Mouse (Mus musculus) ES-E14 (cell line): ENCODE results near the gene Pdc. TPM values are rescaled to one million over a fixed set of nuclear protein-coding genes. Genes with fewer than 3 reads are reported as not detected.

Source experiments
- DNase-seq: peaks from one replicate; pipeline ENCODE4 v3.0.0-alpha.2; 2013; ENCODE audit warnings: low read depth, low spot score
- H3K27ac ChIP-seq: 2 replicates; pipeline ENCODE4 v1.5.1; 2012; ENCODE audit warnings: low read depth, mild to moderate bottlenecking, low read length, moderate library complexity, mixed read lengths; ENCODE audit not compliant: poor library complexity, insufficient read depth, severe bottlenecking
- H3K36me3 ChIP-seq: 2 replicates; pipeline ENCODE4 v1.6.1; 2012; ENCODE audit warnings: mild to moderate bottlenecking, low read length, moderate library complexity, mixed read lengths; ENCODE audit not compliant: control insufficient read depth, poor library complexity, insufficient read depth, severe bottlenecking
- H3K4me1 ChIP-seq, 2 experiments: fragments of 150-350 bp in 1 of 2; sonication (generic) in 1 of 2; 2 replicates each; pipeline ENCODE4 v1.6.1; 2012; ENCODE audit warnings: low read length in 2 of 2, mild to moderate bottlenecking in 1 of 2, mixed read lengths in 1 of 2; ENCODE audit not compliant: control insufficient read depth in 2 of 2, insufficient read depth in 2 of 2, poor library complexity in 1 of 2
- H3K4me3 ChIP-seq, 2 experiments: fragments of 150-350 bp in 1 of 2; sonication (generic) in 1 of 2; 2 replicates each; pipeline ENCODE4 v1.5.1; 2012; ENCODE audit warnings: low read length in 2 of 2, low read depth in 1 of 2, mild to moderate bottlenecking in 1 of 2, mixed read lengths in 1 of 2; ENCODE audit not compliant: insufficient read depth in 1 of 2, poor library complexity in 1 of 2, severe bottlenecking in 1 of 2
- H3K9ac ChIP-seq: 2 replicates; pipeline ENCODE4 v1.6.1; 2012; ENCODE audit warnings: low read depth, mild to moderate bottlenecking, low read length, mixed read lengths; ENCODE audit not compliant: poor library complexity, insufficient read depth, severe bottlenecking
- H3K9me3 ChIP-seq: fragments of 150-350 bp; sonication (generic); 2 replicates; pipeline ENCODE4 v1.6.1; 2012; ENCODE audit warnings: low read depth, mild to moderate bottlenecking, low read length; ENCODE audit not compliant: control insufficient read depth, insufficient read depth
- CHD2 ChIP-seq: IDR thresholded peaks from 2 replicates; pipeline ENCODE4 v1.6.1; 2014; ENCODE audit warnings: mild to moderate bottlenecking, low read depth, low read length, inconsistent platforms
- HCFC1 ChIP-seq: IDR thresholded peaks from 2 replicates; pipeline ENCODE4 v1.6.1; 2012; ENCODE audit warnings: low read length, inconsistent platforms, borderline replicate concordance; ENCODE audit not compliant: insufficient read depth
- MAFK ChIP-seq: IDR thresholded peaks from 2 replicates; pipeline ENCODE4 v1.6.1; 2014; ENCODE audit warnings: mild to moderate bottlenecking, low read depth, low read length, inconsistent platforms; ENCODE audit not compliant: insufficient read depth
- ZC3H11A ChIP-seq: IDR thresholded peaks from 2 replicates; pipeline ENCODE4 v1.6.1; 2012; ENCODE audit warnings: low read depth, mild to moderate bottlenecking, inconsistent platforms, low read length, borderline replicate concordance
- ZNF384 ChIP-seq: IDR thresholded peaks from 2 replicates; pipeline ENCODE4 v1.6.1; 2012; ENCODE audit warnings: low read depth, low read length, inconsistent platforms
- in situ Hi-C, 2 experiments: fragments of 600-800 bp; cut with MboI; formaldehyde crosslinking; loops; one replicate each; pipeline ENCODE4 v1.15.1; 2025; ENCODE audit warnings: low sequenced_read_pairs in 2 of 2, inconsistent platforms in 1 of 2; ENCODE audit not compliant: unreplicated experiment in 2 of 2
- total RNA-seq: library from RNA; depleted of rRNA; stranded (reverse); fragments of 300-350 nt; gene quantifications from 2 replicates; pipeline ENCODE4 v1.2.3, GENCODE M21; 2012; rRNA removed

The Pdc gene
- total RNA-seq, 1 experiment = not detected

DNA sequence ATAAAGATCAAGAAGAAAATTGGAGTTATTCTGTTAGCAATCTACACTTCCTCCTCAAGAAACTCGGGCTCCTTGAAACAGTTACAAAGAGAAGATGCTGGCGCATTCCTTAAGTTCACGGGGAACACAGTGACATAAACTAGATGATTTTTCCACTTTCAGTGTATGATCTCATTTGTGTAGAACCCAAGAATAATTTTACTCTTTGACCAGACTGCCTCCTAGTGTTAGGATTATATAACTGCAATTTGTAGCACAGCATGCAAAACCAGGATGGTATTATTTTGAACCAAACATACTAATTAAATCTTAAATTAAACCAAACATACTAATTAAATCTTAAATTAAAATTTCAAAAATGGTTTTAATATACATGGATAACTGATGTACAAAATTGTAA is 53.7 kb downstream of the Pdc start:
- no peak overlapping the region for H3K9ac ChIP-seq
- peaks cover 2% of the 10 kb centered on the region for H3K36me3 ChIP-seq
- H3K9me3 ChIP-seq = no peaks in the 10 kb centered on the region
- H3K27ac ChIP-seq = no peak overlapping the region
- no peaks in the 10 kb centered on the region for H3K4me1 ChIP-seq
- in situ Hi-C loops = no loop called here
- H3K4me3 ChIP-seq = no peak overlapping the region
- no peak for DNase-seq
- no peak for TF ChIP-seq ZC3H11A
- TF ChIP-seq MAFK = no peak
- TF ChIP-seq CHD2 = no peak
- TF ChIP-seq HCFC1 = no peak
- TF ChIP-seq ZNF384 = no peak

DNA sequence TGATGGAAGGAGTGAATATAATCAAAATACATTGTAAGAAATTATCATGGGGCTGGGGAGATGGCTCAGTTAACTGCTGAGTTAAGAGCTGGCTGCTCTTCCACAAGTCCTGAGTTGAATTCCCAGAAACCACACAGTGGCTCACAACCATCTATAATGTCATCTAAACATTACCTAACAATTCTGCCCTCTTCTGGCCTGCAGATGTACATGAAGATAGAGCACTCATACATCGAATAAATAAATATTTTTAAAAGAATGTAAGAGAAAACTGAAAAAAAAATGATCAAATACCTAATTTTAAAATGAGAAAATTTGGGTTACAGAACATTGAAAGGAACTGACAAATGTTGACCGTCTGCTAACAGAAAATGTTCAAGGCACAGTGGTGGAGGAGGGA is 55.0 kb downstream of the Pdc start:
- Histone ChIP-seq H3K9me3 (no peaks in the 10 kb centered on the region), H3K4me3 (no peak overlapping the region), H3K36me3 (peaks cover 2% of the 10 kb centered on the region), H3K9ac (no peak overlapping the region), H3K4me1 (no peaks in the 10 kb centered on the region), H3K27ac (no peak overlapping the region)
- no peak for DNase-seq
- in situ Hi-C loops = no loop called here
- TF ChIP-seq HCFC1 = no peak
- no peak for TF ChIP-seq ZNF384
- no peak for TF ChIP-seq ZC3H11A
- no peak for TF ChIP-seq MAFK
- no peak for TF ChIP-seq CHD2

Other genes with a start within 250 kb of the Pdc start
- gene Ptgs2, start 219.4 kb upstream of the Pdc start, total RNA-seq = 3.4 and 12.9 TPM in 2 replicates
- gene Tpr, start 73.4 kb downstream of the Pdc start, total RNA-seq = 227 and 271 TPM in 2 replicates
- gene Odr4, start 73.7 kb downstream of the Pdc start, total RNA-seq = 35.9 and 38.2 TPM in 2 replicates
- gene Prg4, start 146.7 kb downstream of the Pdc start, total RNA-seq = 0.16 and 0.22 TPM in 2 replicates